Mouse (Mus musculus) left cerebral cortex, postnatal 25 days (tissue): ENCODE results near the gene Igsf8. TPM values are rescaled to one million over a fixed set of nuclear protein-coding genes. Genes with fewer than 3 reads are reported as not detected.
"Not testable (repeated sequence)": the region's sequence is repeated elsewhere in the genome, so short reads cannot be mapped to it uniquely, and the experiment has no call there.

ENCODE experiments used
- DNase-seq, 2 experiments: peaks; one replicate each; pipeline ENCODE4 v3.0.0; 2022; ENCODE audit warnings: low spot score in 2 of 2, mixed read lengths in 1 of 2
- intact Hi-C: fragments of 180-260 bp; cut with DNase I; formaldehyde crosslinking; loops from one replicate; pipeline ENCODE4 v1.15.1; 2025
- total RNA-seq, 2 experiments: library from RNA; stranded (reverse); gene quantifications; 2 replicates each; pipeline ENCODE4 v1.2.3; 2021

Igsf8 gene
- total RNA-seq, result 100 to 1,000 TPM; 232 to 242 TPM

GRCm38 (mm10) chr1:172261477-172262078 is at the start of gene Igsf8:
Gene Igsf8 (plus strand): TSS chr1:172261641.
- no peak for DNase-seq
- intact Hi-C loops, result no loop called here

- DNase-seq, result no peak
- intact Hi-C loops, result no loop called here
Observed at GRCm38 (mm10) chr1:172212776-172213175, 48.7 kb upstream of the Igsf8 start.

GRCm38 (mm10) chr1:172213771-172214170 is 47.7 kb upstream of the Igsf8 start:
- DNase-seq, result no peak
- intact Hi-C loops, result no loop called here

GRCm38 (mm10) chr1:172214748-172215147 is 46.7 kb upstream of the Igsf8 start:
- DNase-seq, result no peak
- intact Hi-C loops, result no loop called here

- intact Hi-C loops, result no loop called here
- peak; percentile 89 to 94 for DNase-seq
Observed at GRCm38 (mm10) chr1:172217148-172217547, 44.3 kb upstream of the Igsf8 start.

GRCm38 (mm10) chr1:172218164-172218910 is 43.1 kb upstream of the Igsf8 start:
- no peak for DNase-seq
- intact Hi-C loops, result no loop called here

- DNase-seq, result no peak
- intact Hi-C loops, result no loop called here
Observed at GRCm38 (mm10) chr1:172219451-172220406, 41.7 kb upstream of the Igsf8 start, which contains the start of gene Casq1. Gene Casq1 (minus strand): TSS chr1:172219868.

GRCm38 (mm10) chr1:172220414-172220813 is 41.0 kb upstream of the Igsf8 start:
- peak in 1 of 2 experiments; percentile 48 for DNase-seq

GRCm38 (mm10) chr1:172221297-172222063 is 40.0 kb upstream of the Igsf8 start:
- intact Hi-C loops, result no loop called here
- DNase-seq, result no peak

More at GRCm38 (mm10) chr1:172220414-172220813, 41.0 kb upstream of the Igsf8 start:
- intact Hi-C loops, result no loop called here

GRCm38 (mm10) chr1:172228209-172228608 is 33.2 kb upstream of the Igsf8 start:
- no peak for DNase-seq
- intact Hi-C loops, result no loop called here

- intact Hi-C loops, result no loop called here
- DNase-seq, result no peak
Observed at GRCm38 (mm10) chr1:172229215-172229614, 32.2 kb upstream of the Igsf8 start.

- intact Hi-C loops, result no loop called here
- no peak for DNase-seq
Observed at GRCm38 (mm10) chr1:172240945-172241708, 20.3 kb upstream of the Igsf8 start.

GRCm38 (mm10) chr1:172242401-172242800 is 19.0 kb upstream of the Igsf8 start:
- DNase-seq, result no peak
- intact Hi-C loops, result no loop called here

GRCm38 (mm10) chr1:172243547-172244205 is 17.8 kb upstream of the Igsf8 start:
- no peak for DNase-seq
- intact Hi-C loops, result no loop called here

GRCm38 (mm10) chr1:172244645-172245044 is 16.8 kb upstream of the Igsf8 start:
- DNase-seq, intact Hi-C loops: not testable (repeated sequence)

GRCm38 (mm10) chr1:172247216-172247615 is 14.2 kb upstream of the Igsf8 start:
- intact Hi-C loops, result no loop called here
- peak; percentile 6 to 47 for DNase-seq

- DNase-seq, result no peak
- intact Hi-C loops, result no loop called here
Observed at GRCm38 (mm10) chr1:172247679-172248078, 13.8 kb upstream of the Igsf8 start.

- no peak for DNase-seq
- intact Hi-C loops, result no loop called here
Observed at GRCm38 (mm10) chr1:172258314-172258713, 3.1 kb upstream of the Igsf8 start, which contains the start of gene Atp1a4. Gene Atp1a4 (minus strand): TSS chr1:172258414.
